Mouse (Mus musculus) limb, embryonic 10.5 days (tissue): Measurements from ENCODE around the gene Stpg1. TPM values are rescaled to one million over a fixed set of nuclear protein-coding genes. Genes with fewer than 3 reads are reported as not detected.
A peak's percentile ranks its signal among the peaks of the same experiment; 100 is the strongest.

Experiments
- DNase-seq: peaks from one replicate; pipeline ENCODE4 v3.0.0-alpha.2; 2017; ENCODE audit warnings: low spot score
- H3K27ac ChIP-seq: fragments of 300-500 bp; sonication (generic); 2 replicates; pipeline ENCODE4 v1.5.1; 2016; ENCODE audit warnings: mild to moderate bottlenecking
- H3K27me3 ChIP-seq: fragments of 300-500 bp; sonication (generic); 2 replicates; pipeline ENCODE4 v1.6.1; 2016; ENCODE audit warnings: low read depth, mild to moderate bottlenecking; ENCODE audit not compliant: poor library complexity, severe bottlenecking
- H3K36me3 ChIP-seq: fragments of 300-500 bp; sonication (generic); 2 replicates; pipeline ENCODE4 v1.6.1; 2016; ENCODE audit warnings: mild to moderate bottlenecking, moderate library complexity
- H3K4me1 ChIP-seq: fragments of 300-500 bp; sonication (generic); 2 replicates; pipeline ENCODE4 v1.6.1; 2016
- H3K4me3 ChIP-seq: fragments of 300-500 bp; sonication (generic); 2 replicates; pipeline ENCODE4 v1.5.1; 2016; ENCODE audit warnings: mild to moderate bottlenecking, moderate library complexity
- H3K9me3 ChIP-seq: fragments of 300-500 bp; sonication (generic); replicated peaks from 2 replicates; pipeline ENCODE4 v1.6.1; 2016; ENCODE audit warnings: mild to moderate bottlenecking
- WGBS: fragments of 180-500 bp; shearing (Covaris S2); methylation state at CpG from one replicate; pipeline ENCODE4 v1.1.7; 2016; 5-methylcytosine and 5-hydroxymethylcytosine counted together
- polyA plus RNA-seq: library from polyadenylated mRNA; unstranded; fragments of >200 nt; fragmentation: Nextera tagmentation; extraction: Ambion mirVana; gene quantifications from 2 replicates; pipeline ENCODE4 v1.2.1, GENCODE M21; 2016

The Stpg1 gene
- polyA plus RNA-seq, 1 experiment from 2014 or later = not detected

DNA sequence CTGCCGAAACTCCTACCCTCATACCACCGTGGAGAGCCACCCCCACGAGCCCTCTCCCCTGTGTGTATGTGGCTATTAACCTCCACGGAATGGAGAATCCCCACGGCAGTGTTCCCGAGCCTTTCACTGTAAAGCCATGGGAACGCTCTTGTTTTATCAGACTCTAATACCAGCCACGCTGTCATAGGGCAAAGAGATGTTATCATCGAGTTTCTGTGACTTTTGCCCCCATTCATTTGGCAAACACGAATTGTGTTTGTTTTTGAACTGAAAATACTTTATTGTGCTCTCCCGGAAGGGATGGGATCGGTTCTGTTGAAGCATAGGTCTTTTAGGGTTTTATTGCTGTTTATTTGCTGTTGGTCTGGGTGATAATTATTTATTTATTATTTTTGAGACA is 23.5 kb downstream of the Stpg1 start:
- DNase-seq = no peak
- 89% methylated on average over 12 of the region's 12 CpGs for WGBS
- no peak overlapping the region for H3K27ac ChIP-seq

DNA sequence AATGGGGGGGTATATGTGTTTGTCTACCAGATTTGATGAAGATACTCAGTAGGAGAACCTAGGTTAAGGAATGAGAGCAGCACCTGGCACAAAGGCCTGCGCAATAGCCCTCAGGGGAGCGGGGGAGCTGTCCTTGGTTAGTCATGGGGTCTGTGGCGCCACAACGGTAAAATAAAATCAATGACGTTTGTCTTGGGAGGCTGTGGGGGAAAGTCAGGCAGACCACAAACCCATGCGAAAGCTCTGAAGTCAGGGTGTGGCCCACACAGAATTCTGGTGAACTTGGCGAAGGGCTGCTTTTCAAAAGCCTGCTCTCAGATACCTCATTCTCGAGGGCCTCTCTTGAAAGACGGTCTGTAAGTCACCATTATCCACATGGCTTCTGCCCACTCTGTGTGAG is 25.8 kb downstream of the Stpg1 start:
- no peaks in the 10 kb centered on the region for H3K9me3 ChIP-seq
- no peak overlapping the region for H3K4me3 ChIP-seq
- no peaks in the 10 kb centered on the region for H3K36me3 ChIP-seq
- H3K27ac ChIP-seq = no peak overlapping the region
- H3K27me3 ChIP-seq = peaks cover 7% of the 10 kb centered on the region
- H3K4me1 ChIP-seq = peaks cover 16% of the 10 kb centered on the region
- WGBS = 83% methylated on average over 9 of the region's 9 CpGs
- no peak for DNase-seq

More for the DNA sequence above, 23.5 kb downstream of the Stpg1 start:
- Histone ChIP-seq H3K9me3 (no peaks in the 10 kb centered on the region), H3K4me1 (no peaks in the 10 kb centered on the region), H3K27me3 (no peaks in the 10 kb centered on the region), H3K4me3 (no peak overlapping the region), H3K36me3 (no peaks in the 10 kb centered on the region)

DNA sequence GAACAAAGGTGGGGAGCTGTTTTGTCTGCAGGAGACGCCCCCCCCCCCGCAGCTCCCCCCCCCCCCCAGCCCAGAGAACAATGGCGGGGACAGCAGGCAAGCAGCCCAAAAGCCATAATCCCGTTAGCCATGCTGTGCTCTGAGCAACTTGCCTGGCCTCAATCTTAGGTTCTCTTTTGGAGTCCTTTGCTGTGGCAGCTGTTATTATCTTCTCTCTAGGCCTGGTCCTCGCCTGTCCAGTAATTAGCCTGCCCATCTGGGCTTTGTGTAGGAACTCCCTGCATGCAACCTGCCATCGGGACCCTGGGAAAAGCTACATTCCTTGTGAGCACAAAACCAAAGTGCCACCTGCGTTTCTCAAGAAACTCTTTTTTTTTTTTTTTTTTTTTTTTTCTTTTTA is 29.3 kb downstream of the Stpg1 start:
- 14% methylated on average over 6 of the region's 7 CpGs for WGBS
- no peak for DNase-seq
- peaks cover 24% of the 10 kb centered on the region for H3K4me1 ChIP-seq
- peaks cover 18% of the 10 kb centered on the region for H3K27me3 ChIP-seq
- H3K4me3 ChIP-seq = no peak overlapping the region
- H3K9me3 ChIP-seq = no peaks in the 10 kb centered on the region
- no peaks in the 10 kb centered on the region for H3K36me3 ChIP-seq
- no peak overlapping the region for H3K27ac ChIP-seq

DNA sequence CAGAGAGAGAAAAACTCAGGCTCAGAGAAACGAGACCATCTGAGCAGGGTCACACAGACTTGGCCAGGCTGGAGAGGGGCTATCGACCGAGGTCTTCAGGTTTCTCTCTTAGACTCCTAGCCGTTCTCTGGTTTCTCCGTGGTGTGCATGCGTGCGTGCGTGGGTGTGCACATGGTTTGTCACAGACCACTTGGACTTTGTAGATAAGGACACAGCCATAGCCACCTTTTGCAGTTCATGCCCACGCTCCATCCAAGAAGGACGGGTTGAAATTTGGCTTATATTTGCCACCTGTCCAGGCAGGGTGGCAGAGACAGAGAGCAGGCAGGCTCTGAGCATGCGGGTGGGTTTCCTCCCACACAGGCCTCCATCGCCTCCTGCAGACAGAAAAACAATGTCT is 30.5 kb downstream of the Stpg1 start:
- WGBS = 73% methylated on average over 12 of the region's 12 CpGs
- no peaks in the 10 kb centered on the region for H3K9me3 ChIP-seq
- DNase-seq = no peak
- peaks cover 18% of the 10 kb centered on the region for H3K27me3 ChIP-seq
- 0 out of 2 replicates have a peak overlapping the region, but pooled peaks have one; percentile 22 for H3K27ac ChIP-seq
- no peak overlapping the region for H3K4me3 ChIP-seq
- H3K4me1 ChIP-seq = peaks cover 24% of the 10 kb centered on the region
- H3K36me3 ChIP-seq = no peaks in the 10 kb centered on the region

DNA sequence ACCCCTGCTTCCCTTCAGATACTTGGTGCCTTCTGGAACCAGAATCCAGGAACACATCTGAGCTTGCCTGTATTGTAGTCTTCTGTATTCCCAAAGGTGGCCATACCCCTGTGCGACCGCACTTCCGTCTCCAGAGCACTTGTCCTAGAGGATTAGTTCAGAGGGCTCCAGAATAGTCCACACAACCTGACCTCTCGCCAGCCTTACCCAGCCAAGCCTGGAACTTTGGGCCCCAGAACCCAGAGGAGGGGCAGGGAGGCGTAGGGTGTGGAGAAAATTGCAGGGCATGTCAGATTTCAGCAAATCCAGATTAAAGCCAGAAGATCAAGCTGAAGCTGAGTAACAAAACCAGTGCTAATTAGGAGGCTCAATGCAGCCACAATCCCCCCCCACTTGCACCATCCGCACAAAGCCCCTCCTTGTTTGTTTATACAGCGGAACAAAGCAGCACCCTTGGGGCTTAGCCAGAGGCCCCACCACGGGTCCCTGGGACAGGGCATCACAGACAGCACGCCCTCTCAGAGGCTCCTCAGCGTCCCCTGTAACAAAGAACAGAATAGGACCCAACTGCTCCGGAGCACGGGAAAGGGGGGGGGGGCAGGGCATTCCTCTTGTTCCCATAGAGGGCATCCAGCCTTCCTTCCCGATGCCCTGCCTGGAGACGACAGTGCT is 31.6 kb downstream of the Stpg1 start:
- H3K9me3 ChIP-seq = peaks cover 6% of the 10 kb centered on the region; the same call in 1 of the 2 replicates
- H3K4me1 ChIP-seq = peaks cover 24% of the 10 kb centered on the region
- peak overlapping the region; percentile 7; the same call in 1 of the 2 replicates for H3K4me3 ChIP-seq
- peak overlapping the region; percentile 69; the same call in 1 of the 2 replicates for H3K27ac ChIP-seq
- no peaks in the 10 kb centered on the region for H3K36me3 ChIP-seq
- H3K27me3 ChIP-seq = peaks cover 18% of the 10 kb centered on the region
- DNase-seq = no peak
- 29% methylated on average over 14 of the region's 14 CpGs for WGBS

DNA sequence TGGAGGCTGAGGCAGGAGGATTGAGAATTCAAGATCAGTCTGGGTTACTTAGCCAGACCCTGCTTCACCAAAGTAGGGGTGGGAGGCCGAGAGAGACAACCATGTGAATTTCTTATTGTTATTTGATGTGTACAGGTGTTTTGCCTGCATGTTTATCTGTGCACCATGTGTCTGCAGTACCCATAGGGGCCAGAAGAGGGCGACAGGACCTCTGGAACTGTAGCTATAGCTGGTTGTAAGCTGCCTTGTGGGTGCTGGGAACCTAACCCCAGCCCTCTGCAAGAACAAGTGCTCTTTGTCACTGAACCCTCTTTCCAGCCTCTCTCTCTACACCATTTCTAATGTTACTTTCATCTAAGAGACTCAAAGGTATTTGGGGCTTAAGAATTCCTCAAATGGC is 35.7 kb downstream of the Stpg1 start:
- Histone ChIP-seq H3K4me3 (no peak overlapping the region), H3K36me3 (no peaks in the 10 kb centered on the region), H3K4me1 (peaks cover 17% of the 10 kb centered on the region), H3K27me3 (peaks cover 12% of the 10 kb centered on the region), H3K9me3 (peaks cover 6% of the 10 kb centered on the region; the same call in 1 of the 2 replicates), H3K27ac (no peak overlapping the region)
- no peak for DNase-seq
- 54% methylated on average over 2 of the region's 2 CpGs for WGBS

DNA sequence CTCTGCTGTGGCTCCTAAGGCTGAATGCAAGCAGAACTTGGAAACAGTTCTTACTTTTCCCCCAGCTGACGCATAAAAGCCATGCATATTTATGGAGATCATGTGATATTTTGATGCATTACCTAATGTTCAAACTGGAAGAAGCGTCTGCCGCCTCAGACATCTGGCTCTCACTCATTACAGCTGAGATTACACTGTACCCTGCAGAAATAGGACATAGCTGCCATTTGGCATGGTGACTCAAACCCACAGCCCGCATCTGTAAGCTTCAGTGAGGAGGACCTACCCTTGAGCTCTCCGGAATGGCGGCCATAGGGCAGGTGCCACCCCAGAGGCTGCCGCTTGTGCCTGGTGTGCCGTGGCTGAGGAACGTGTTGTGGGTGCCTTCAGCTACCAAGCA is 36.6 kb downstream of the Stpg1 start:
- Histone ChIP-seq H3K27ac (no peak overlapping the region), H3K9me3 (peaks cover 6% of the 10 kb centered on the region; the same call in 1 of the 2 replicates), H3K36me3 (no peaks in the 10 kb centered on the region), H3K27me3 (peaks cover 3% of the 10 kb centered on the region), H3K4me3 (no peak overlapping the region), H3K4me1 (peaks cover 13% of the 10 kb centered on the region)
- 93% methylated on average over 9 of the region's 9 CpGs for WGBS
- no peak for DNase-seq

DNA sequence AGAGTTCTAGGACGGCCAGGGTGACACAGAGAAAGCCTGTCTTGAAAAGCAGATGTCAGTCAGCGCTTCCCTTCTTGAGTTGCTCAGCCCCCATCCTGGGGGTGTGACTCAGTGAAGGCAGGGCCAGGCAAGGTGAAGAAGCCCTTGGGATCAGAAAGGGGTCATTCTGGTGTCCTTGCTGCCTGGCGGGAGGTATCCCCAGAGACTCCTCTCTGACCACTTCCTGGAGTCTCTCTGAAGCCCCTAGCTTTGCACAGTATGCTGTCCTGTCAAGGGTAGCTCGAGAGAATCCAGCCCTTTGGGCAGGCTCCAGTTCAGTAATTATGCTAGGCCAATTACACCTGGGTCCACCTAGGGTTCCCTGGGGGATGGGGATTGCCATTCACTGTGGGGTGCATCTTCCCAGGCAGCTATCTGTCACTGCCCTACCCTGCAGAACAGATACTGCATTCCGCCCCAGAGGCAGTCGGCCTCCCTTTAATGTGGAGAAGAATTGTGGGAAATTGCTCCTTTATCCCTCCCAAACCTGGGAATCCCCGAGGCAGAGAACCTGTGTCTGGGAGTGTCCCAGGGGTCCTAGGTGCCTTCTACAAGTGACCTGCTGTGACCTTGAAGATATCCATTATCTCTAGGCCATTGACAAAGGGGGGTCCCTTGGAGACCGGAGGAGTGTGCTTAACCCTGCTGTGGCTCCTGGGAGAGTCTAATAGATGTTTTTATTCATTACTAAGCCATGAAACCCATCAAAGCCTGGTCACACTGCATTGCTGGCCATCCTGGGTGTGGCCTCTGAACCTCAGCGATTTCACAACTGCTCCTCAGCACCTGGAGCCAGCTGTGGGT is 37.4 kb downstream of the Stpg1 start:
- Histone ChIP-seq H3K36me3 (no peaks in the 10 kb centered on the region), H3K9me3 (peaks cover 6% of the 10 kb centered on the region; the same call in 1 of the 2 replicates), H3K27ac (no peak overlapping the region), H3K4me1 (peaks cover 15% of the 10 kb centered on the region), H3K4me3 (no peak overlapping the region), H3K27me3 (no peaks in the 10 kb centered on the region)
- DNase-seq = no peak
- WGBS = 49% methylated on average over 9 of the region's 9 CpGs

DNA sequence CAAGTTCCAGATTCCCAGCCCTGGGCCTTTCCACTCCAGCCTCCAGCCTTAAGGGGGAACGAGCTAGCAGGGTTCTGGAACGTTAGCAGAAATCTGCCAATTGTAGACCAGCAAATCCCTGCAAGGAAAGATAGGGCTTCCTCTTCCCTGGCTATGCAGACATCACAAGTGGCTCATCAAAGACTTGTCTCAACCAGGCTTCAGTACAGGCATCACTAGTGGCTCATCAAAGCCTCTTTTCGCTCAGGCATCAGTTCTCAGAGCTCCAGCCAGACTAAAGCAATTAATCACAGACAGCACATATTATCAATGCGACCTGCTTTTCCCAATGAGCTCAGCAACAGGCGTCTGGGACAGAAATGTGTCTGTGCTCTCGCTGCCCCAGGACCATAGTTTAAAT is 38.4 kb downstream of the Stpg1 start:
- DNase-seq = no peak
- no peaks in the 10 kb centered on the region for H3K27me3 ChIP-seq
- peaks cover 18% of the 10 kb centered on the region for H3K4me1 ChIP-seq
- no peak overlapping the region for H3K4me3 ChIP-seq
- no peaks in the 10 kb centered on the region for H3K36me3 ChIP-seq
- peaks cover 6% of the 10 kb centered on the region; the same call in 1 of the 2 replicates for H3K9me3 ChIP-seq
- H3K27ac ChIP-seq = no peak overlapping the region
- 72% methylated on average over 6 of the region's 6 CpGs for WGBS

DNA sequence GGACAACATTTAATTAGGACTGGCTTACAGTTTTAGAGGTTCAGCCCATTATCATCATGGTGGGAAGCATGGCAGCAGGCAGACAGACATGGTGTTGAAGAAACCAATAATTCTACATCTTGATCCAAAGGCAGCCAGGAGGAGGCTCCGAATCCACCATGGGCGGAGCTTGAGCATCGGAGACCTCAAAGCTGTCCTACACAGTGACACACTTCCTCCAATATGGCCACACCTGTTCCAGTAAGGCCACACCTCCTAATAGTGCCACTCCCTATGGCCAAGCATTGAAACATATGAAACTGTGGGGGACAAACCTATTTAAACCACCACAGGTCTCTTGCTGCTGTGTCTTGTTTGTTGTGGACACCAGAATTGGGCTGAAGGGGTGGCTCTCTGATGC is 40.4 kb downstream of the Stpg1 start:
- Histone ChIP-seq H3K9me3 (peaks cover 6% of the 10 kb centered on the region; the same call in 1 of the 2 replicates), H3K4me3 (no peak overlapping the region), H3K36me3 (no peaks in the 10 kb centered on the region), H3K27ac (no peak overlapping the region), H3K27me3 (no peaks in the 10 kb centered on the region), H3K4me1 (peaks cover 18% of the 10 kb centered on the region)
- DNase-seq = no peak
- WGBS = 94% methylated on average over 3 of the region's 3 CpGs

DNA sequence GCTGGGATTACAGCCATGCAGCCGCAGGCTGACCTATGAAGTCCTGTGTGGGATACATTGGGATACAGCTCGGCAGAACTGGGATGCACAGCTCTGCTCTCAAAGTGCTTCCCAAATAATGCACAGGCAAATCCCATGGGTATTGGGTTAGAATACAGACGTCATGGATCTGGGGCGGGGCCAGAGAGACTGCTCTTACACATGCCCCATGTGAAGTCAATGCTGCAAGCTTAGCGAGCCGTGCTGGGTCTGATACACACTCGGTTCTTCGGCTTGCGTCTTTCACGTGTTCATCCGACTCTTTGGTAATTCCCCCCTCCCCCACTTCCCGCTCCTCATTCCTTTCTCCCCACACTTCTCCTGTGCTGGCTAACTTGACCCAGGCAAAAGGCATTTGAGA is 44.5 kb downstream of the Stpg1 start:
- H3K27me3 ChIP-seq = peaks cover 3% of the 10 kb centered on the region
- H3K4me3 ChIP-seq = no peak overlapping the region
- no peaks in the 10 kb centered on the region for H3K9me3 ChIP-seq
- no peak for DNase-seq
- no peak overlapping the region for H3K27ac ChIP-seq
- H3K4me1 ChIP-seq = peaks cover 10% of the 10 kb centered on the region
- 86% methylated on average over 12 of the region's 12 CpGs for WGBS
- H3K36me3 ChIP-seq = no peaks in the 10 kb centered on the region

DNA sequence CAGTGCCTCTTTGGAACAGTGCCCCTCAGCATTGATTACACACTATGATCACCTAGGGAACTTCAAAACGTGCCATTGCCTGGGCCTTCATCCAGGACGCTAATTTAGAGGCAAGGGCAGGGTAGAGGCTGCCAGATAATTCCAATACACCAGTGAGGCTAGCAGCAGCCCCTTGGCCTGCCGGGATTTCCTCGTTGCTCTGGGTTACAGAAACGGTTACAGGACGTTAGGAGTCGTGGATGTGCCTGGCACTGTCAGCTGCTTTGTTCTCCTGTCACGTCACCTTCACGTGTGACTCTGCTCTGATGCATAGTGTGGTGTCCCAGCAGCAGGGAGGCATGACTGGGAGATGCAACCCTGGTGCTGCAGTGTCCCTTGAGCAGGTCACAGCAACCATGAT is 45.5 kb downstream of the Stpg1 start:
- no peaks in the 10 kb centered on the region for H3K36me3 ChIP-seq
- H3K27me3 ChIP-seq = peaks cover 13% of the 10 kb centered on the region
- no peaks in the 10 kb centered on the region for H3K9me3 ChIP-seq
- peaks cover 19% of the 10 kb centered on the region for H3K4me1 ChIP-seq
- no peak overlapping the region for H3K4me3 ChIP-seq
- 82% methylated on average over 9 of the region's 9 CpGs for WGBS
- DNase-seq = no peak
- no peak overlapping the region for H3K27ac ChIP-seq

DNA sequence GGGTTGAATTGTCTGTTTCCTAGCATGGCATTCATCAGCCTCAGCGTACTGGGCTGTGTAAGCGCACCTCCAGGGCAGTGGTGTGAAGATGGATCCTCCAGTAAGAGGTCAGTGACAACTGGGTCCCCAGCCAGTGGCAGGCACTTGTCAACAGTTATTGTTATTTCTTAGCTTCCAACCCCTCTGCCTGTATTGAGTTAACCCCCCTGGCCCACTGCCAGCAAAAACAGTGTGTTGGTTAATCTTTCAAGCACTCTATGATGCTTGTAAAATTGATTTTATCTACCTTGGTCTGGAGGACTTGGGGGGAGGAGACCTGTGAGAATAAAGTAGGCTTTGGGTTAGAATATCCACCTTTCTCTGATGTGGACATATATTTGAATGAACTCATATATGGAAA is 49.7 kb downstream of the Stpg1 start:
- 81% methylated on average over 2 of the region's 2 CpGs for WGBS
- no peak overlapping the region for H3K27ac ChIP-seq
- DNase-seq = no peak
- H3K36me3 ChIP-seq = no peaks in the 10 kb centered on the region
- peaks cover 46% of the 10 kb centered on the region for H3K27me3 ChIP-seq
- H3K4me1 ChIP-seq = peaks cover 43% of the 10 kb centered on the region
- no peak overlapping the region for H3K4me3 ChIP-seq
- H3K9me3 ChIP-seq = no peaks in the 10 kb centered on the region
